ENCODE assay signal across 7 mouse cellular contexts in the genomic region with DNA sequence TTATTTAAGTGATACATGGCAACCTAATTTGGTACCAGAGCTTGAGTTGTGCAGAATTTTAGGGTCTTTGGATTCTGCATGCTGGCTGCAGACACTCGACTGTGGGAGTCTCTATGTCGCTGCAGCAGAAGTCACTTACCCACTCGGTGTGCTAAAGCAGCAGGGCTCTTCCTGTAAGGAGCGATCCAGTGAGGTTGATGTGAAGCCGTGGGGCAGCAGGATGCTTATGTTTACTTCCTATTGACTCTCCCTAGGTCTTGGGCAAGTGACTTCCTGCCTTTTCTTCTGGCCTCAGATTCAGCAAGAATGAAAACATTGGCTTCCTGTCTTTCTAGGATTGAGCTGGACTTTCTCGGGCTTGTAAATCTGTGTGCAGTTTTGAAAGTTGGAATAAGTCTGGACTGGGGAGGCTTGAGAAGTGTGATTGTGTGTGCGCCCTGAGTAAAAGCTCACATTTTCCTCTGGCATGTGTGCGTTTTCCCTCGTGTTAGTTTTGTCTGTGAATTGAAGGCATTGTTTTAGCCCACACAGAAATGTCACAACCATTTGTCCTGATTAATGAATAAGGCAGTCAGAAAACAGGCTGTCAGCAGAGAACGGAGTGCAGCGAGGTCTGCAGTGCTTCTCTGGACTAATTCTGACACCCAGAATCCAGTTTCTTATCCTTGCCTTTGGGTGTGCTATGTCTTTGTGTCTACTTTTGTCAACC.
DNase-seq lines count a peak whose midpoint lies in the region; ATAC-seq and TF ChIP-seq lines count a peak whose summit lies in the region.

No protein-coding gene starts in this region.

- no peak overlapping the region for H3K4me3 ChIP-seq in midbrain, embryonic 13.5 days (replicated peaks)
- no peak overlapping the region for H3K4me3 ChIP-seq in midbrain, embryonic 10.5 days
- no peak overlapping the region for H3K4me3 ChIP-seq in heart, embryonic 14.5 days (ENCODE audit: control insufficient read depth in 1 of 2, insufficient read depth in 1 of 2, low read depth in 1 of 2, low read length in 2 of 2)
- H3K4me3 ChIP-seq in limb, embryonic 14.5 days (replicated peaks; ENCODE audit: low read length): no peak overlapping the region
- H3K4me3 ChIP-seq in stomach, postnatal 0 days (ENCODE audit: low read depth, low read length): no peak overlapping the region

- WGBS in midbrain, embryonic 13.5 days: 76% methylated on average over 11 of the region's 11 CpGs
- 72% methylated on average over 11 of the region's 11 CpGs for WGBS in midbrain, embryonic 10.5 days
- WGBS in heart, embryonic 14.5 days: 46% methylated on average over 11 of the region's 11 CpGs
- WGBS in limb, embryonic 14.5 days: 44% methylated on average over 11 of the region's 11 CpGs
- WGBS in stomach, postnatal 0 days: 33% methylated on average over 11 of the region's 11 CpGs

- no peak overlapping the region for H3K4me2 ChIP-seq in midbrain, embryonic 13.5 days (replicated peaks)
- peak overlapping the region; percentile 22; the same call in 1 of the 2 replicates for H3K4me2 ChIP-seq in heart, embryonic 14.5 days (ENCODE audit: low read length)
- H3K4me2 ChIP-seq in limb, embryonic 14.5 days (replicated peaks; ENCODE audit: low read depth, low read length, severe bottlenecking): 0 out of 2 replicates have a peak overlapping the region, but pooled peaks have one; percentile 19
- no peak overlapping the region for H3K4me2 ChIP-seq in stomach, postnatal 0 days (replicated peaks; ENCODE audit: low read depth)

- H3K4me1 ChIP-seq in midbrain, embryonic 13.5 days (replicated peaks): peaks cover 5% of the 10 kb centered on the region; the same call in 1 of the 2 replicates
- peaks cover 10% of the 10 kb centered on the region for H3K4me1 ChIP-seq in midbrain, embryonic 10.5 days
- H3K4me1 ChIP-seq in heart, embryonic 14.5 days (ENCODE audit: control insufficient read depth in 2 of 2, insufficient read depth in 2 of 2, low read length in 2 of 2): peaks cover 10 to 38% of the 10 kb centered on the region in 2 experiments
- peaks cover 14% of the 10 kb centered on the region for H3K4me1 ChIP-seq in limb, embryonic 14.5 days (ENCODE audit: control insufficient read depth, insufficient read depth, low read length)
- no peaks in the 10 kb centered on the region for H3K4me1 ChIP-seq in stomach, postnatal 0 days (replicated peaks; ENCODE audit: control insufficient read depth, insufficient read depth)

- DNase-seq in midbrain, embryonic 10.5 days (ENCODE audit: low spot score): no peak
- no peak for DNase-seq in limb, embryonic 14.5 days (ENCODE audit: low spot score)
- no peak for DNase-seq in stomach, postnatal 0 days (ENCODE audit: low spot score)
- DNase-seq in left cerebral cortex, postnatal 25 days (ENCODE audit: low spot score in 2 of 2): no peak
- DNase-seq in frontal cortex, postnatal 36 days (ENCODE audit: low spot score in 2 of 2): no peak

- no peak for TF ChIP-seq EP300 in stomach, postnatal 0 days (optimal IDR thresholded peaks at IDR 0.05)

- H3K9ac ChIP-seq in midbrain, embryonic 13.5 days (replicated peaks): no peak overlapping the region
- H3K9ac ChIP-seq in heart, embryonic 14.5 days (ENCODE audit: low read length): 0 out of 2 replicates have a peak overlapping the region, but pooled peaks have one; percentile 5
- no peak overlapping the region for H3K9ac ChIP-seq in limb, embryonic 14.5 days (ENCODE audit: low read depth, low read length, severe bottlenecking)
- no peak overlapping the region for H3K9ac ChIP-seq in stomach, postnatal 0 days (ENCODE audit: low read length)

- TF ChIP-seq CTCF in stomach, postnatal 0 days (IDR thresholded peaks at IDR 0.05; ENCODE audit: low read depth): no peak

- intact Hi-C loops in left cerebral cortex, postnatal 25 days (cut with DNase I): no loop called here

- no peaks in the 10 kb centered on the region for H3K36me3 ChIP-seq in midbrain, embryonic 13.5 days
- peaks cover 4% of the 10 kb centered on the region; the same call in 1 of the 2 replicates for H3K36me3 ChIP-seq in midbrain, embryonic 10.5 days
- H3K36me3 ChIP-seq in heart, embryonic 14.5 days (ENCODE audit: control insufficient read depth, insufficient read depth, low read length): peaks cover 18% of the 10 kb centered on the region
- peaks cover 17% of the 10 kb centered on the region for H3K36me3 ChIP-seq in limb, embryonic 14.5 days (ENCODE audit: control insufficient read depth, insufficient read depth, low read length)
- no peaks in the 10 kb centered on the region for H3K36me3 ChIP-seq in stomach, postnatal 0 days (ENCODE audit: control insufficient read depth, insufficient read depth, low read length)

- no peak for ATAC-seq in midbrain, embryonic 13.5 days
- ATAC-seq in heart, embryonic 14.5 days (ENCODE audit: insufficient number of reproducible peaks, insufficient read depth, low FRiP score, low read depth): no peak
- ATAC-seq in limb, embryonic 14.5 days (ENCODE audit: low FRiP score, low read depth): no peak
- ATAC-seq in stomach, postnatal 0 days (ENCODE audit: low FRiP score, low TSS enrichment): no peak

- no peaks in the 10 kb centered on the region for H3K27me3 ChIP-seq in midbrain, embryonic 13.5 days
- H3K27me3 ChIP-seq in midbrain, embryonic 10.5 days (ENCODE audit: low read depth, poor library complexity, severe bottlenecking): no peaks in the 10 kb centered on the region
- H3K27me3 ChIP-seq in heart, embryonic 14.5 days (ENCODE audit: control insufficient read depth, insufficient read depth, low read length): no peaks in the 10 kb centered on the region
- no peaks in the 10 kb centered on the region for H3K27me3 ChIP-seq in limb, embryonic 14.5 days (ENCODE audit: control insufficient read depth, insufficient read depth, low read length)
- H3K27me3 ChIP-seq in stomach, postnatal 0 days (ENCODE audit: control insufficient read depth, insufficient read depth, low read length): no peaks in the 10 kb centered on the region

- no peaks in the 10 kb centered on the region for H3K9me3 ChIP-seq in midbrain, embryonic 13.5 days
- no peaks in the 10 kb centered on the region for H3K9me3 ChIP-seq in midbrain, embryonic 10.5 days (replicated peaks)
- no peaks in the 10 kb centered on the region for H3K9me3 ChIP-seq in heart, embryonic 14.5 days (ENCODE audit: control insufficient read depth, low read length)
- H3K9me3 ChIP-seq in limb, embryonic 14.5 days (ENCODE audit: control insufficient read depth, low read length): no peaks in the 10 kb centered on the region
- no peaks in the 10 kb centered on the region for H3K9me3 ChIP-seq in stomach, postnatal 0 days (ENCODE audit: control insufficient read depth, low read length)

- no peak for TF ChIP-seq POLR2A in limb, embryonic 14.5 days (IDR thresholded peaks at IDR 0.05; ENCODE audit: borderline replicate concordance, extremely low read depth, insufficient read depth, insufficient read length)

- H3K27ac ChIP-seq in midbrain, embryonic 13.5 days: 0 out of 2 replicates have a peak overlapping the region, but pooled peaks have one; percentile 39
- H3K27ac ChIP-seq in midbrain, embryonic 10.5 days (replicated peaks): no peak overlapping the region
- peak overlapping the region; percentile 76 to 85 for H3K27ac ChIP-seq in heart, embryonic 14.5 days (replicated peaks in 1 of 2; ENCODE audit: control insufficient read depth in 1 of 2, insufficient read depth in 1 of 2, low read depth in 2 of 2, low read length in 2 of 2)
- peak overlapping the region; percentile 48; the same call in 1 of the 2 replicates for H3K27ac ChIP-seq in limb, embryonic 14.5 days (replicated peaks; ENCODE audit: low read depth, low read length)
- H3K27ac ChIP-seq in stomach, postnatal 0 days (replicated peaks): 0 out of 2 replicates have a peak overlapping the region, but pooled peaks have one; percentile 40

Comparison
In these comparisons a context has a peak if more than half of its experiments do, and no peak if none do; other contexts are left out.
1. H3K4me2 ChIP-seq: peak in heart, embryonic 14.5 days (single experiment) and limb, embryonic 14.5 days (single experiment); none in midbrain, embryonic 13.5 days (single experiment) and stomach, postnatal 0 days (single experiment).